Mouse (Mus musculus): ENCODE results near the gene Ern1. TPM values are rescaled to one million over a fixed set of nuclear protein-coding genes. Genes with fewer than 3 reads are reported as not detected.

The Ern1 gene
- total RNA-seq, 1 experiment: 7.4 TPM

- no peak for DNase-seq (ENCODE audit: low read depth, low spot score)
- Histone ChIP-seq H3K9me3 (ENCODE audit: control insufficient read depth, insufficient read depth, low read depth, low read length) (no peaks in the 10 kb centered on the region), H3K36me3 (ENCODE audit: control insufficient read depth, insufficient read depth, low read length, poor library complexity, severe bottlenecking) (no peaks in the 10 kb centered on the region), H3K9ac (ENCODE audit: insufficient read depth, low read depth, low read length, poor library complexity, severe bottlenecking) (no peak overlapping the region), H3K4me3 (ENCODE audit: insufficient read depth in 1 of 2, low read depth in 1 of 2, low read length in 2 of 2, poor library complexity in 1 of 2, severe bottlenecking in 1 of 2) (no peak overlapping the region), H3K4me1 (ENCODE audit: control insufficient read depth in 2 of 2, insufficient read depth in 2 of 2, low read length in 2 of 2, poor library complexity in 1 of 2) (no peaks in the 10 kb centered on the region), H3K27ac (ENCODE audit: insufficient read depth, low read depth, low read length, poor library complexity, severe bottlenecking) (no peak overlapping the region)
- no peak for TF ChIP-seq MAFK (IDR thresholded peaks at IDR 0.05; ENCODE audit: insufficient read depth, low read depth, low read length)
- in situ Hi-C loops (cut with MboI; ENCODE audit: low sequenced_read_pairs in 2 of 2, unreplicated experiment in 2 of 2): loop anchor here in 1 of 2 experiments (10.0 kb wide), 1 partner anchor 195 kb away; no protein-coding TSS in a partner anchor
Measured at GRCm38 (mm10) chr11:106429689-106430088, 58.0 kb downstream of the Ern1 start.

DNA sequence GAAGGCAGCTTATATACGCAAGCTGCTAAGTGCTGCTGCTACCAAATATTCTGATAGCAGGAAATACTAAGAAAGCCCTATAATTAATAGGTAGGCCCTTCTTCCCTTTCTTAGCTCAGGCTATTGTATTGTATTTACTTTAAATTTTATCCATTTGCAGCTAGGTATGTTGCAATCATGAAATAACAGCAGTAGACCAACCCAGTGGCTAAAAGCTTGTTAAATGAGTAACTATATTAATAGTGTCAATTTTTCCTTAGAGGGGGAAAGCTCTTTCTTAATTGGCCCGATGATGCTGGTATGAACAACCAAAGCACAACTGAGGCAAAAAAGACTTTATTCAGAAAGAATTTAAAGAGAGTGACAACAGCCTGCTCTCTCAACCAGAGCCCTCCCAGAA lies 59.1 kb downstream of the Ern1 start:
- no peak overlapping the region for H3K4me3 ChIP-seq (ENCODE audit: insufficient read depth in 1 of 2, low read depth in 1 of 2, low read length in 2 of 2, poor library complexity in 1 of 2, severe bottlenecking in 1 of 2)
- H3K9me3 ChIP-seq (ENCODE audit: control insufficient read depth, insufficient read depth, low read depth, low read length): no peaks in the 10 kb centered on the region
- no peaks in the 10 kb centered on the region for H3K36me3 ChIP-seq (ENCODE audit: control insufficient read depth, insufficient read depth, low read length, poor library complexity, severe bottlenecking)
- H3K27ac ChIP-seq (ENCODE audit: insufficient read depth, low read depth, low read length, poor library complexity, severe bottlenecking): no peak overlapping the region
- no peaks in the 10 kb centered on the region for H3K4me1 ChIP-seq (ENCODE audit: control insufficient read depth in 2 of 2, insufficient read depth in 2 of 2, low read length in 2 of 2, poor library complexity in 1 of 2)
- DNase-seq (ENCODE audit: low read depth, low spot score): no peak
- no peak for TF ChIP-seq ZNF384 (IDR thresholded peaks at IDR 0.05; ENCODE audit: low read depth, low read length)
- TF ChIP-seq ZC3H11A (IDR thresholded peaks at IDR 0.05; ENCODE audit: borderline replicate concordance, low read depth, low read length): no peak
- no peak for TF ChIP-seq CHD2 (IDR thresholded peaks at IDR 0.05; ENCODE audit: low read depth, low read length)
- TF ChIP-seq HCFC1 (IDR thresholded peaks at IDR 0.05; ENCODE audit: borderline replicate concordance, insufficient read depth, low read length): no peak
- TF ChIP-seq MAFK (IDR thresholded peaks at IDR 0.05; ENCODE audit: insufficient read depth, low read depth, low read length): no peak
- in situ Hi-C loops (cut with MboI; ENCODE audit: low sequenced_read_pairs in 2 of 2, unreplicated experiment in 2 of 2): loop anchor here in 1 of 2 experiments (10.0 kb wide), 1 partner anchor 196 kb away; no protein-coding TSS in a partner anchor
- no peak overlapping the region for H3K9ac ChIP-seq (ENCODE audit: insufficient read depth, low read depth, low read length, poor library complexity, severe bottlenecking)

DNA sequence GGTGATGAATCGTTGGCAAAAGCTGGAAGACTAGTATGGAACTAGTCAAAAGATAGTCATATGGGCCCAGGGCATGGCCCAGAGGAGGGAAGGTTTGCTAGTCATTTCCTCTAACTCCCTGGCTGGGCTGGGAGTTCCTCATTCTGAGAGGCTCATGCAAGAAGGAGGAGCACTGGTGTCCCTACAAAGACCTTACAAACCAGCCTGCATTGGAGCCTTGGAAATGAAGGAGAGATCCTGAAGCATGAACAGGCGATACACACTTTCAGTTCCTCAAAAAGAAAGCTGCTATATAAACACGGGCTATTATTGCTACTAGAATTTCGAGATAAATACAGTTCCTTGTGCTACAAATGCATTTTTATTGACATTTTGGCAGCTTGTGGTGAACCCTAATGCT lies 59.5 kb downstream of the Ern1 start:
- Histone ChIP-seq H3K9ac (ENCODE audit: insufficient read depth, low read depth, low read length, poor library complexity, severe bottlenecking) (no peak overlapping the region), H3K27ac (ENCODE audit: insufficient read depth, low read depth, low read length, poor library complexity, severe bottlenecking) (no peak overlapping the region), H3K4me3 (ENCODE audit: insufficient read depth in 1 of 2, low read depth in 1 of 2, low read length in 2 of 2, poor library complexity in 1 of 2, severe bottlenecking in 1 of 2) (no peak overlapping the region), H3K4me1 (ENCODE audit: control insufficient read depth in 2 of 2, insufficient read depth in 2 of 2, low read length in 2 of 2, poor library complexity in 1 of 2) (no peaks in the 10 kb centered on the region), H3K9me3 (ENCODE audit: control insufficient read depth, insufficient read depth, low read depth, low read length) (no peaks in the 10 kb centered on the region), H3K36me3 (ENCODE audit: control insufficient read depth, insufficient read depth, low read length, poor library complexity, severe bottlenecking) (peaks cover 1% of the 10 kb centered on the region; the same call in 1 of the 2 replicates)
- in situ Hi-C loops (cut with MboI; ENCODE audit: low sequenced_read_pairs in 2 of 2, unreplicated experiment in 2 of 2): loop anchor here in 1 of 2 experiments (10.0 kb wide), 1 partner anchor 197 kb away; no protein-coding TSS in a partner anchor
- DNase-seq (ENCODE audit: low read depth, low spot score): no peak
- TF ChIP-seq HCFC1 (IDR thresholded peaks at IDR 0.05; ENCODE audit: borderline replicate concordance, insufficient read depth, low read length): no peak

DNA sequence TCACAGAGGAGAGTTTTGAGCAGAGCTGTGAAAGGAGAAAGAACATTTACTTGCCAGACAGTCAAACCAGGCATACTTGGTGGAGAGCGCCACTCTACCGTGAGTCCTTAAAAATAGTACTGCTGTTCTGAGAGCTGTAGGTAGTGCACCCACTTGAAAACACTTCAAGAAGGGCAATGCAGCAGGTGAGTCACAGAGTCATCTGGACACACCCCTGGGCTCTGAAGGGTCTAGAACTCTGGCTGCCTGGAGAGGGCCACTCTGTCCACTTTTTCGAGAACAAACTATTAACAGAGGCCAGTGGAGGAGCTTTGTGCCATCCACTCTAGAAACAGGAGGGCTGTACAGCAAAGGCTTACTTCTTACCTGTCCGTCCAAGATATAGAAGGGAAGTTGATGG lies 61.2 kb downstream of the Ern1 start:
- Histone ChIP-seq H3K9me3 (ENCODE audit: control insufficient read depth, insufficient read depth, low read depth, low read length) (no peaks in the 10 kb centered on the region), H3K9ac (ENCODE audit: insufficient read depth, low read depth, low read length, poor library complexity, severe bottlenecking) (no peak overlapping the region), H3K36me3 (ENCODE audit: control insufficient read depth, insufficient read depth, low read length, poor library complexity, severe bottlenecking) (peaks cover 2% of the 10 kb centered on the region; the same call in 1 of the 2 replicates), H3K4me3 (ENCODE audit: insufficient read depth in 1 of 2, low read depth in 1 of 2, low read length in 2 of 2, poor library complexity in 1 of 2, severe bottlenecking in 1 of 2) (no peak overlapping the region), H3K4me1 (ENCODE audit: control insufficient read depth in 2 of 2, insufficient read depth in 2 of 2, low read length in 2 of 2, poor library complexity in 1 of 2) (no peaks in the 10 kb centered on the region), H3K27ac (ENCODE audit: insufficient read depth, low read depth, low read length, poor library complexity, severe bottlenecking) (no peak overlapping the region)
- TF ChIP-seq ZC3H11A (IDR thresholded peaks at IDR 0.05; ENCODE audit: borderline replicate concordance, low read depth, low read length): no peak
- TF ChIP-seq CHD2 (IDR thresholded peaks at IDR 0.05; ENCODE audit: low read depth, low read length): no peak
- TF ChIP-seq ZNF384 (IDR thresholded peaks at IDR 0.05; ENCODE audit: low read depth, low read length): no peak
- no peak for TF ChIP-seq MAFK (IDR thresholded peaks at IDR 0.05; ENCODE audit: insufficient read depth, low read depth, low read length)
- no peak for TF ChIP-seq HCFC1 (IDR thresholded peaks at IDR 0.05; ENCODE audit: borderline replicate concordance, insufficient read depth, low read length)
- in situ Hi-C loops (cut with MboI; ENCODE audit: low sequenced_read_pairs in 2 of 2, unreplicated experiment in 2 of 2): loop anchor here in 1 of 2 experiments (10.0 kb wide), 1 partner anchor 198 kb away; no protein-coding TSS in a partner anchor
- no peak for DNase-seq (ENCODE audit: low read depth, low spot score)

DNA sequence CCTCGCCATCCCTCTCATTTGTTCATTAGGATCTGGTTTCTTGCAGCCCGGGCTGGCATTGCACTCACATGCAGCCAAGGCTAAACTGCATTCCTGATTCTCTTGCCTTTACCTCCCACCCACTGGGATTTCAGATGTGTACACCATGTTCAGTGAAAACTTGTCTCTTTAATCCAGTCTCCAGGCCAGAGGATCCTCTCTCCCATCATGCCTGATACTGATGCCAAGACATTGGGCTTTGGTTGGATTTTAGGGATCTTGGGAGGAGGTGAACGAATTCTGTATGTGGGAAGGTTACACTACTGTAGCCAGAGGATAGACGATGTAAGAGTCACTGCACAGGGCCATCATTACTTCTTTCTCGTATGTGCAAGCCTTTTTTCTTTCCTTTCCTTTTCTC lies 62.5 kb downstream of the Ern1 start:
- H3K4me3 ChIP-seq (ENCODE audit: insufficient read depth in 1 of 2, low read depth in 1 of 2, low read length in 2 of 2, poor library complexity in 1 of 2, severe bottlenecking in 1 of 2): no peak overlapping the region
- H3K9me3 ChIP-seq (ENCODE audit: control insufficient read depth, insufficient read depth, low read depth, low read length): no peaks in the 10 kb centered on the region
- peaks cover 2% of the 10 kb centered on the region; the same call in 1 of the 2 replicates for H3K36me3 ChIP-seq (ENCODE audit: control insufficient read depth, insufficient read depth, low read length, poor library complexity, severe bottlenecking)
- no peaks in the 10 kb centered on the region for H3K4me1 ChIP-seq (ENCODE audit: control insufficient read depth in 2 of 2, insufficient read depth in 2 of 2, low read length in 2 of 2, poor library complexity in 1 of 2)
- DNase-seq (ENCODE audit: low read depth, low spot score): no peak
- H3K27ac ChIP-seq (ENCODE audit: insufficient read depth, low read depth, low read length, poor library complexity, severe bottlenecking): no peak overlapping the region
- TF ChIP-seq HCFC1 (IDR thresholded peaks at IDR 0.05; ENCODE audit: borderline replicate concordance, insufficient read depth, low read length) (no peak), MAFK (IDR thresholded peaks at IDR 0.05; ENCODE audit: insufficient read depth, low read depth, low read length) (no peak), ZC3H11A (IDR thresholded peaks at IDR 0.05; ENCODE audit: borderline replicate concordance, low read depth, low read length) (no peak)
- in situ Hi-C loops (cut with MboI; ENCODE audit: low sequenced_read_pairs in 2 of 2, unreplicated experiment in 2 of 2): loop anchor here in 1 of 2 experiments (10.0 kb wide), 1 partner anchor 200 kb away; no protein-coding TSS in a partner anchor
- no peak overlapping the region for H3K9ac ChIP-seq (ENCODE audit: insufficient read depth, low read depth, low read length, poor library complexity, severe bottlenecking)
